Mouse (Mus musculus): ENCODE results near the gene Myh9. TPM values are rescaled to one million over a fixed set of nuclear protein-coding genes. Genes with fewer than 3 reads are reported as not detected.

Gene Myh9
- total RNA-seq, 1 experiment = 152 TPM

- H3K36me3 ChIP-seq (ENCODE audit: control insufficient read depth, insufficient read depth, low read length, poor library complexity, severe bottlenecking) = peaks cover 15% of the 10 kb centered on the region
- peak overlapping the region; percentile 12; the same call in 1 of the 2 replicates for H3K27ac ChIP-seq (ENCODE audit: insufficient read depth, low read depth, low read length, poor library complexity, severe bottlenecking)
- no peak for DNase-seq (ENCODE audit: low read depth, low spot score)
- no peak for TF ChIP-seq HCFC1 (IDR thresholded peaks at IDR 0.05; ENCODE audit: borderline replicate concordance, insufficient read depth, low read length)
- no peak for TF ChIP-seq CHD2 (IDR thresholded peaks at IDR 0.05; ENCODE audit: low read depth, low read length)
- H3K9ac ChIP-seq (ENCODE audit: insufficient read depth, low read depth, low read length, poor library complexity, severe bottlenecking) = no peak overlapping the region
- H3K4me1 ChIP-seq (ENCODE audit: control insufficient read depth in 2 of 2, insufficient read depth in 2 of 2, low read length in 2 of 2, poor library complexity in 1 of 2) = peaks cover 19 to 48% of the 10 kb centered on the region in 2 experiments
- H3K9me3 ChIP-seq (ENCODE audit: control insufficient read depth, insufficient read depth, low read depth, low read length) = no peaks in the 10 kb centered on the region
- in situ Hi-C loops (cut with MboI; ENCODE audit: low sequenced_read_pairs in 2 of 2, unreplicated experiment in 2 of 2) = no loop called here
- H3K4me3 ChIP-seq (ENCODE audit: insufficient read depth in 1 of 2, low read depth in 1 of 2, low read length in 2 of 2, poor library complexity in 1 of 2, severe bottlenecking in 1 of 2) = no peak overlapping the region
These were observed 8.2 kb downstream of the Myh9 start for GRCm38 (mm10) chr15:77833731-77834130.

- Histone ChIP-seq H3K27ac (ENCODE audit: insufficient read depth, low read depth, low read length, poor library complexity, severe bottlenecking) (peak overlapping the region; percentile 12; the same call in 1 of the 2 replicates), H3K36me3 (ENCODE audit: control insufficient read depth, insufficient read depth, low read length, poor library complexity, severe bottlenecking) (peaks cover 15% of the 10 kb centered on the region)
These were observed 8.9 kb downstream of the Myh9 start for GRCm38 (mm10) chr15:77833083-77833482.

GRCm38 (mm10) chr15:77832458-77832904 is 9.5 kb downstream of the Myh9 start:
- H3K4me1 ChIP-seq (ENCODE audit: control insufficient read depth in 2 of 2, insufficient read depth in 2 of 2, low read length in 2 of 2, poor library complexity in 1 of 2) = peaks cover 19 to 51% of the 10 kb centered on the region in 2 experiments
- H3K27ac ChIP-seq (ENCODE audit: insufficient read depth, low read depth, low read length, poor library complexity, severe bottlenecking) = no peak overlapping the region
- TF ChIP-seq MAFK (IDR thresholded peaks at IDR 0.05; ENCODE audit: insufficient read depth, low read depth, low read length) = no peak
- no peak for TF ChIP-seq HCFC1 (IDR thresholded peaks at IDR 0.05; ENCODE audit: borderline replicate concordance, insufficient read depth, low read length)
- no peak for TF ChIP-seq CHD2 (IDR thresholded peaks at IDR 0.05; ENCODE audit: low read depth, low read length)
- no peak for TF ChIP-seq ZNF384 (IDR thresholded peaks at IDR 0.05; ENCODE audit: low read depth, low read length)
- no peak for TF ChIP-seq ZC3H11A (IDR thresholded peaks at IDR 0.05; ENCODE audit: borderline replicate concordance, low read depth, low read length)
- H3K9ac ChIP-seq (ENCODE audit: insufficient read depth, low read depth, low read length, poor library complexity, severe bottlenecking) = no peak overlapping the region
- DNase-seq (ENCODE audit: low read depth, low spot score) = no peak
- H3K4me3 ChIP-seq (ENCODE audit: insufficient read depth in 1 of 2, low read depth in 1 of 2, low read length in 2 of 2, poor library complexity in 1 of 2, severe bottlenecking in 1 of 2) = no peak overlapping the region
- in situ Hi-C loops (cut with MboI; ENCODE audit: low sequenced_read_pairs in 2 of 2, unreplicated experiment in 2 of 2) = no loop called here
- peaks cover 15% of the 10 kb centered on the region for H3K36me3 ChIP-seq (ENCODE audit: control insufficient read depth, insufficient read depth, low read length, poor library complexity, severe bottlenecking)
- H3K9me3 ChIP-seq (ENCODE audit: control insufficient read depth, insufficient read depth, low read depth, low read length) = no peaks in the 10 kb centered on the region

More at GRCm38 (mm10) chr15:77833083-77833482, 8.9 kb downstream of the Myh9 start:
- in situ Hi-C loops (cut with MboI; ENCODE audit: low sequenced_read_pairs in 2 of 2, unreplicated experiment in 2 of 2) = no loop called here
- Histone ChIP-seq H3K9me3 (ENCODE audit: control insufficient read depth, insufficient read depth, low read depth, low read length) (no peaks in the 10 kb centered on the region), H3K4me1 (ENCODE audit: control insufficient read depth in 2 of 2, insufficient read depth in 2 of 2, low read length in 2 of 2, poor library complexity in 1 of 2) (peaks cover 18 to 50% of the 10 kb centered on the region in 2 experiments), H3K9ac (ENCODE audit: insufficient read depth, low read depth, low read length, poor library complexity, severe bottlenecking) (no peak overlapping the region), H3K4me3 (ENCODE audit: insufficient read depth in 1 of 2, low read depth in 1 of 2, low read length in 2 of 2, poor library complexity in 1 of 2, severe bottlenecking in 1 of 2) (no peak overlapping the region)
- no peak for DNase-seq (ENCODE audit: low read depth, low spot score)
- TF ChIP-seq HCFC1 (IDR thresholded peaks at IDR 0.05; ENCODE audit: borderline replicate concordance, insufficient read depth, low read length) = no peak
- no peak for TF ChIP-seq ZC3H11A (IDR thresholded peaks at IDR 0.05; ENCODE audit: borderline replicate concordance, low read depth, low read length)
- no peak for TF ChIP-seq CHD2 (IDR thresholded peaks at IDR 0.05; ENCODE audit: low read depth, low read length)
- TF ChIP-seq MAFK (IDR thresholded peaks at IDR 0.05; ENCODE audit: insufficient read depth, low read depth, low read length) = no peak
- no peak for TF ChIP-seq ZNF384 (IDR thresholded peaks at IDR 0.05; ENCODE audit: low read depth, low read length)

- Histone ChIP-seq H3K27ac (ENCODE audit: insufficient read depth, low read depth, low read length, poor library complexity, severe bottlenecking) (no peak overlapping the region), H3K4me3 (ENCODE audit: insufficient read depth in 1 of 2, low read depth in 1 of 2, low read length in 2 of 2, poor library complexity in 1 of 2, severe bottlenecking in 1 of 2) (no peak overlapping the region), H3K36me3 (ENCODE audit: control insufficient read depth, insufficient read depth, low read length, poor library complexity, severe bottlenecking) (peaks cover 12% of the 10 kb centered on the region), H3K4me1 (ENCODE audit: control insufficient read depth in 2 of 2, insufficient read depth in 2 of 2, low read length in 2 of 2, poor library complexity in 1 of 2) (peaks cover 20 to 49% of the 10 kb centered on the region in 2 experiments), H3K9me3 (ENCODE audit: control insufficient read depth, insufficient read depth, low read depth, low read length) (no peaks in the 10 kb centered on the region), H3K9ac (ENCODE audit: insufficient read depth, low read depth, low read length, poor library complexity, severe bottlenecking) (no peak overlapping the region)
- DNase-seq (ENCODE audit: low read depth, low spot score) = no peak
- in situ Hi-C loops (cut with MboI; ENCODE audit: low sequenced_read_pairs in 2 of 2, unreplicated experiment in 2 of 2) = no loop called here
- no peak for TF ChIP-seq CHD2 (IDR thresholded peaks at IDR 0.05; ENCODE audit: low read depth, low read length)
- TF ChIP-seq ZNF384 (IDR thresholded peaks at IDR 0.05; ENCODE audit: low read depth, low read length) = no peak
- TF ChIP-seq MAFK (IDR thresholded peaks at IDR 0.05; ENCODE audit: insufficient read depth, low read depth, low read length) = no peak
- no peak for TF ChIP-seq HCFC1 (IDR thresholded peaks at IDR 0.05; ENCODE audit: borderline replicate concordance, insufficient read depth, low read length)
- no peak for TF ChIP-seq ZC3H11A (IDR thresholded peaks at IDR 0.05; ENCODE audit: borderline replicate concordance, low read depth, low read length)
These were observed 10.1 kb downstream of the Myh9 start for GRCm38 (mm10) chr15:77831754-77832457.

Data from ES-E14 (cell line).